Mouse (Mus musculus): ENCODE data around the gene Vps29. TPM values are rescaled to one million over a fixed set of nuclear protein-coding genes. Genes with fewer than 3 reads are reported as not detected.
"Not testable (repeated sequence)": the region's sequence is repeated elsewhere in the genome, so short reads cannot be mapped to it uniquely, and the experiment has no call there.

The Vps29 gene
- total and polyA plus RNA-seq, 3 experiments: 13.5 to 228 (median 147) TPM

GRCm38 (mm10) chr5:122312346-122312745 lies 41.8 kb upstream of the Vps29 start:
- Histone ChIP-seq H3K4me1 (ENCODE audit: insufficient read depth, low read depth, low read length) (peaks cover 13% of the 10 kb centered on the region), H3K4me3 (ENCODE audit: low read depth, low read length) (no peak overlapping the region), H3K36me3 (replicated peaks) (peaks cover 93% of the 10 kb centered on the region), H3K27me3 (ENCODE audit: insufficient read depth, low read length) (no peaks in the 10 kb centered on the region), H3K9me3 (replicated peaks) (no peaks in the 10 kb centered on the region)
- DNase-seq (ENCODE audit: low spot score) (no peak), ATAC-seq (ENCODE audit: extremely low read depth, insufficient number of reproducible peaks, low FRiP score, poor library complexity, severe bottlenecking) (no peak)
- TF ChIP-seq POLR2AphosphoS5 (IDR thresholded peaks at IDR 0.05; ENCODE audit: insufficient replicate concordance, low read depth, low read length): no peak
- TF ChIP-seq GATA1 (IDR thresholded peaks at IDR 0.05; ENCODE audit: borderline replicate concordance, low read length): no peak
- no peak for TF ChIP-seq GATA2 (IDR thresholded peaks at IDR 0.05; ENCODE audit: borderline replicate concordance, low read depth, low read length)
- TF ChIP-seq CTCF (IDR thresholded peaks at IDR 0.05; ENCODE audit: low read depth, low read length): no peak
- no peak for TF ChIP-seq TAL1 (conservative IDR thresholded peaks at IDR 0.05; ENCODE audit: low read depth, low read length)

- DNase-seq (ENCODE audit: low spot score) (no peak), ATAC-seq (ENCODE audit: extremely low read depth, insufficient number of reproducible peaks, low FRiP score, poor library complexity, severe bottlenecking) (no peak)
- Histone ChIP-seq H3K4me3 (ENCODE audit: low read depth, low read length) (no peak overlapping the region), H3K4me1 (ENCODE audit: insufficient read depth, low read depth, low read length) (peaks cover 16% of the 10 kb centered on the region), H3K9me3 (replicated peaks) (no peaks in the 10 kb centered on the region), H3K27me3 (ENCODE audit: insufficient read depth, low read length) (no peaks in the 10 kb centered on the region), H3K36me3 (replicated peaks) (peaks cover 93% of the 10 kb centered on the region)
- TF ChIP-seq POLR2AphosphoS5 (IDR thresholded peaks at IDR 0.05; ENCODE audit: insufficient replicate concordance, low read depth, low read length) (no peak), GATA1 (IDR thresholded peaks at IDR 0.05; ENCODE audit: borderline replicate concordance, low read length) (no peak), TAL1 (conservative IDR thresholded peaks at IDR 0.05; ENCODE audit: low read depth, low read length) (no peak), CTCF (IDR thresholded peaks at IDR 0.05; ENCODE audit: low read depth, low read length) (no peak), GATA2 (IDR thresholded peaks at IDR 0.05; ENCODE audit: borderline replicate concordance, low read depth, low read length) (no peak)
These were observed 41.1 kb upstream of the Vps29 start for GRCm38 (mm10) chr5:122312942-122313684.

GRCm38 (mm10) chr5:122314966-122315667 lies 39.1 kb upstream of the Vps29 start:
- no peaks in the 10 kb centered on the region for H3K27me3 ChIP-seq (ENCODE audit: insufficient read depth, low read length)
- TF ChIP-seq GATA2 (IDR thresholded peaks at IDR 0.05; ENCODE audit: borderline replicate concordance, low read depth, low read length) (no peak), CTCF (IDR thresholded peaks at IDR 0.05; ENCODE audit: low read depth, low read length) (no peak), POLR2AphosphoS5 (IDR thresholded peaks at IDR 0.05; ENCODE audit: insufficient replicate concordance, low read depth, low read length) (no peak), TAL1 (conservative IDR thresholded peaks at IDR 0.05; ENCODE audit: low read depth, low read length) (no peak), GATA1 (IDR thresholded peaks at IDR 0.05; ENCODE audit: borderline replicate concordance, low read length) (no peak)
- no peak overlapping the region for H3K4me3 ChIP-seq (ENCODE audit: low read depth, low read length)
- DNase-seq (ENCODE audit: low spot score): no peak
- H3K36me3 ChIP-seq (replicated peaks): peaks cover 93% of the 10 kb centered on the region
- peaks cover 18% of the 10 kb centered on the region for H3K4me1 ChIP-seq (ENCODE audit: insufficient read depth, low read depth, low read length)
- ATAC-seq (ENCODE audit: extremely low read depth, insufficient number of reproducible peaks, low FRiP score, poor library complexity, severe bottlenecking): no peak
- no peaks in the 10 kb centered on the region for H3K9me3 ChIP-seq (replicated peaks)

GRCm38 (mm10) chr5:122317329-122318045 lies 36.7 kb upstream of the Vps29 start:
- H3K27me3 ChIP-seq (ENCODE audit: insufficient read depth, low read length): no peaks in the 10 kb centered on the region
- TF ChIP-seq POLR2AphosphoS5 (IDR thresholded peaks at IDR 0.05; ENCODE audit: insufficient replicate concordance, low read depth, low read length) (no peak), CTCF (IDR thresholded peaks at IDR 0.05; ENCODE audit: low read depth, low read length) (no peak), GATA1 (IDR thresholded peaks at IDR 0.05; ENCODE audit: borderline replicate concordance, low read length) (no peak), TAL1 (conservative IDR thresholded peaks at IDR 0.05; ENCODE audit: low read depth, low read length) (no peak), GATA2 (IDR thresholded peaks at IDR 0.05; ENCODE audit: borderline replicate concordance, low read depth, low read length) (no peak)
- peaks cover 18% of the 10 kb centered on the region for H3K4me1 ChIP-seq (ENCODE audit: insufficient read depth, low read depth, low read length)
- no peaks in the 10 kb centered on the region for H3K9me3 ChIP-seq (replicated peaks)
- peaks cover 95% of the 10 kb centered on the region for H3K36me3 ChIP-seq (replicated peaks)
- no peak overlapping the region for H3K4me3 ChIP-seq (ENCODE audit: low read depth, low read length)
- no peak for DNase-seq (ENCODE audit: low spot score)
- no peak for ATAC-seq (ENCODE audit: extremely low read depth, insufficient number of reproducible peaks, low FRiP score, poor library complexity, severe bottlenecking)

- H3K4me1 ChIP-seq (ENCODE audit: insufficient read depth, low read depth, low read length): peaks cover 18% of the 10 kb centered on the region
- peak; percentile 51 for DNase-seq (ENCODE audit: low spot score)
- H3K27me3 ChIP-seq (ENCODE audit: insufficient read depth, low read length): no peaks in the 10 kb centered on the region
- H3K36me3 ChIP-seq (replicated peaks): peaks cover 95% of the 10 kb centered on the region
- peak; percentile 18; the same call in 1 of the 2 replicates for TF ChIP-seq CTCF (IDR thresholded peaks at IDR 0.05; ENCODE audit: low read depth, low read length)
- TF ChIP-seq GATA1 (IDR thresholded peaks at IDR 0.05; ENCODE audit: borderline replicate concordance, low read length): no peak
- no peaks in the 10 kb centered on the region for H3K9me3 ChIP-seq (replicated peaks)
- no peak overlapping the region for H3K4me3 ChIP-seq (ENCODE audit: low read depth, low read length)
- ATAC-seq (ENCODE audit: extremely low read depth, insufficient number of reproducible peaks, low FRiP score, poor library complexity, severe bottlenecking): peak; percentile 57
These were observed 36.1 kb upstream of the Vps29 start for GRCm38 (mm10) chr5:122318100-122318499.

- H3K9me3 ChIP-seq (replicated peaks); H3K27me3 ChIP-seq (ENCODE audit: insufficient read depth, low read length); DNase-seq (ENCODE audit: low spot score); ATAC-seq (ENCODE audit: extremely low read depth, insufficient number of reproducible peaks, low FRiP score, poor library complexity, severe bottlenecking); H3K4me3 ChIP-seq (ENCODE audit: low read depth, low read length): not testable (repeated sequence)
- H3K36me3 ChIP-seq (replicated peaks): peaks cover 92% of the 10 kb centered on the region
- H3K4me1 ChIP-seq (ENCODE audit: insufficient read depth, low read depth, low read length): peaks cover 18% of the 10 kb centered on the region
These were observed 35.2 kb upstream of the Vps29 start for GRCm38 (mm10) chr5:122318976-122319375.
